Mouse (Mus musculus) embryonic stem cell, embryonic (primary cell): ENCODE data around the gene Cstb.

ENCODE experiments used
- CTCF ChIA-PET, 4 experiments: fragments of 300-600 bp in 2 of 4; fragments of 350-600 bp in 2 of 4; sonication (Branson Sonifier 250); formaldehyde crosslinking; loops; one replicate each; lab custom pipeline; 2022; ENCODE audit warnings: inconsistent platforms in 2 of 4; lab: Charles Lee
- POLR2A ChIA-PET, 4 experiments: fragments of 300-600 bp in 2 of 4; fragments of 350-600 bp in 2 of 4; sonication (Branson Sonifier 250); formaldehyde crosslinking; loops; one replicate each; lab custom pipeline; 2022; ENCODE audit warnings: antibody characterized with exemption in 4 of 4, inconsistent platforms in 1 of 4; lab: Charles Lee

Cstb gene

GRCm38 (mm10) chr10:78462945-78463768, 37.7 kb downstream of the Cstb start:
- POLR2A ChIA-PET, result interaction anchor here (0.6 to 3.9 kb wide), 25 partner anchors 8 to 1189 kb away, joined by 3 to 48 read pairs (median 4); partner anchors contain the start of genes Cstb (in 2 of the 4), Pfkl (in 1 of the 4), Rrp1 (in 1 of the 4) and Trappc10 (in 1 of the 4)
- CTCF ChIA-PET, result interaction anchor here in 3 of 4 experiments (1.2 to 2.1 kb wide), 4 partner anchors 19 to 67 kb away, joined by 3 to 8 read pairs (median 4); no protein-coding TSS in a partner anchor

- ChIA-PET POLR2A (interaction anchor here in 3 of 4 experiments (0.5 to 3.9 kb wide), 30 partner anchors 11 to 454 kb away, joined by 3 to 48 read pairs (median 5); partner anchors contain the start of genes Cstb (in 2 of the 3), Ilvbl (in 1 of the 3), Pfkl (in 1 of the 3) and Rrp1 (in 1 of the 3)), CTCF (interaction anchor here in 1 of 4 experiments (1.4 to 2.1 kb wide), 3 partner anchors 18 to 25 kb away, joined by 3 to 8 read pairs (median 8); no protein-coding TSS in a partner anchor)
Observed at GRCm38 (mm10) chr10:78463769-78464167, 38.3 kb downstream of the Cstb start.

GRCm38 (mm10) chr10:78464201-78464791, 38.8 kb downstream of the Cstb start:
- ChIA-PET CTCF (interaction anchor here in 3 of 4 experiments (0.8 to 2.2 kb wide), 13 partner anchors 9 to 1131 kb away, joined by 3 to 13 read pairs (median 4); no protein-coding TSS in a partner anchor), POLR2A (interaction anchor here in 3 of 4 experiments (0.5 to 3.9 kb wide), 65 partner anchors 9 to 1831 kb away, joined by 3 to 48 read pairs (median 4); partner anchors contain the start of genes C2cd4c (in 2 of the 3), Cstb (in 2 of the 3), Ilvbl (in 2 of the 3) and Rrp1 (in 2 of the 3))

- ChIA-PET CTCF (interaction anchor here in 3 of 4 experiments (0.6 to 2.2 kb wide), 14 partner anchors 8 to 1130 kb away, joined by 3 to 13 read pairs (median 3); no protein-coding TSS in a partner anchor), POLR2A (interaction anchor here in 3 of 4 experiments (0.6 to 3.9 kb wide), 62 partner anchors 9 to 1831 kb away, joined by 3 to 48 read pairs (median 4); partner anchors contain the start of genes C2cd4c (in 2 of the 3), Cstb (in 2 of the 3), Ilvbl (in 2 of the 3) and Rrp1 (in 2 of the 3))
Observed at GRCm38 (mm10) chr10:78464792-78465207, 39.3 kb downstream of the Cstb start, which contains the start of gene Pdxk. Pdxk (minus strand) TSS chr10:78464975.

- ChIA-PET POLR2A (interaction anchor here in 3 of 4 experiments (0.7 to 3.9 kb wide), 51 partner anchors 8 to 1830 kb away, joined by 3 to 48 read pairs (median 4); partner anchors contain the start of genes C2cd4c (in 2 of the 3), Cstb (in 2 of the 3), Apc2 (in 1 of the 3) and Bsg (in 1 of the 3)), CTCF (interaction anchor here in 3 of 4 experiments (0.6 to 2.2 kb wide), 11 partner anchors 8 to 282 kb away, joined by 3 to 13 read pairs (median 4); no protein-coding TSS in a partner anchor)
Observed at GRCm38 (mm10) chr10:78465472-78465871, 40.0 kb downstream of the Cstb start.

GRCm38 (mm10) chr10:78466647-78467046, 41.2 kb downstream of the Cstb start:
- POLR2A ChIA-PET, result interaction anchor here in 2 of 4 experiments (0.7 to 1.3 kb wide), 2 partner anchors 10 to 107 kb away, joined by 3 read pairs; partner anchors contain the start of gene Ilvbl (in 1 of the 2)
- CTCF ChIA-PET, result interaction anchor here in 2 of 4 experiments (0.5 kb wide), 2 partner anchors 25 to 32 kb away, joined by 3 read pairs; no protein-coding TSS in a partner anchor

- POLR2A ChIA-PET, result interaction anchor here (0.6 to 1.5 kb wide), 6 partner anchors 9 to 283 kb away, joined by 3 to 8 read pairs (median 3); partner anchors contain the start of gene Pwp2 (in 1 of the 4)
- CTCF ChIA-PET, result interaction anchor here (0.6 to 1.4 kb wide), 5 partner anchors 14 to 1416 kb away, joined by 3 to 4 read pairs (median 4); no protein-coding TSS in a partner anchor
Observed at GRCm38 (mm10) chr10:78467761-78468310, 42.4 kb downstream of the Cstb start.

GRCm38 (mm10) chr10:78470582-78471313, 45.3 kb downstream of the Cstb start:
- CTCF ChIA-PET, result interaction anchor here in 1 of 4 experiments (0.7 kb wide), 1 partner anchor 9 kb away, joined by 3 read pairs; no protein-coding TSS in a partner anchor
- POLR2A ChIA-PET, result interaction anchor here in 3 of 4 experiments (0.6 to 1.0 kb wide), 5 partner anchors 8 to 237 kb away, joined by 3 to 4 read pairs (median 3); no protein-coding TSS in a partner anchor

GRCm38 (mm10) chr10:78472046-78472445, 46.6 kb downstream of the Cstb start:
- ChIA-PET POLR2A (interaction anchor here in 2 of 4 experiments (1.0 to 2.6 kb wide), 3 partner anchors 9 to 16 kb away, joined by 3 to 8 read pairs (median 3); no protein-coding TSS in a partner anchor), CTCF (interaction anchor here in 1 of 4 experiments (0.8 kb wide), 1 partner anchor 16 kb away, joined by 4 read pairs; no protein-coding TSS in a partner anchor)

- POLR2A ChIA-PET, result interaction anchor here in 2 of 4 experiments (0.6 to 2.6 kb wide), 4 partner anchors 8 to 14 kb away, joined by 3 to 8 read pairs (median 4); partner anchors contain the start of gene Pdxk (in 2 of the 2)
Observed at GRCm38 (mm10) chr10:78473434-78473833, 48.0 kb downstream of the Cstb start.

GRCm38 (mm10) chr10:78474759-78475158, 49.3 kb downstream of the Cstb start:
- ChIA-PET POLR2A (interaction anchor here in 2 of 4 experiments (0.9 kb wide), 2 partner anchors 10 kb away, joined by 4 to 7 read pairs; partner anchors contain the start of gene Pdxk (in 2 of the 2)), CTCF (interaction anchor here in 1 of 4 experiments (0.8 kb wide), 1 partner anchor 13 kb away, joined by 3 read pairs; no protein-coding TSS in a partner anchor)

More at GRCm38 (mm10) chr10:78473434-78473833, 48.0 kb downstream of the Cstb start:
- CTCF ChIA-PET, result interaction anchor here in 2 of 4 experiments (0.9 to 1.7 kb wide), 2 partner anchors 9 to 14 kb away, joined by 3 read pairs; partner anchors contain the start of gene Pdxk (in 1 of the 2)

GRCm38 (mm10) chr10:78476821-78477220, 51.4 kb downstream of the Cstb start:
- ChIA-PET CTCF (interaction anchor here in 3 of 4 experiments (0.6 to 1.3 kb wide), 4 partner anchors 11 to 457 kb away, joined by 3 to 6 read pairs (median 4); no protein-coding TSS in a partner anchor), POLR2A (interaction anchor here in 2 of 4 experiments (0.9 to 1.2 kb wide), 4 partner anchors 10 to 150 kb away, joined by 3 read pairs; partner anchors contain the start of gene Pdxk (in 1 of the 2))
